Mouse (Mus musculus): ENCODE results near the gene Sin3b. TPM values are rescaled to one million over a fixed set of nuclear protein-coding genes. Genes with fewer than 3 reads are reported as not detected.
"Not testable (repeated sequence)": the region's sequence is repeated elsewhere in the genome, so short reads cannot be mapped to it uniquely, and the experiment has no call there.

Sin3b gene
- 145 and 153 TPM in 2 replicates for polyA plus RNA-seq (2016; fragmentation: Nextera tagmentation; extraction: Ambion mirVana)

DNA sequence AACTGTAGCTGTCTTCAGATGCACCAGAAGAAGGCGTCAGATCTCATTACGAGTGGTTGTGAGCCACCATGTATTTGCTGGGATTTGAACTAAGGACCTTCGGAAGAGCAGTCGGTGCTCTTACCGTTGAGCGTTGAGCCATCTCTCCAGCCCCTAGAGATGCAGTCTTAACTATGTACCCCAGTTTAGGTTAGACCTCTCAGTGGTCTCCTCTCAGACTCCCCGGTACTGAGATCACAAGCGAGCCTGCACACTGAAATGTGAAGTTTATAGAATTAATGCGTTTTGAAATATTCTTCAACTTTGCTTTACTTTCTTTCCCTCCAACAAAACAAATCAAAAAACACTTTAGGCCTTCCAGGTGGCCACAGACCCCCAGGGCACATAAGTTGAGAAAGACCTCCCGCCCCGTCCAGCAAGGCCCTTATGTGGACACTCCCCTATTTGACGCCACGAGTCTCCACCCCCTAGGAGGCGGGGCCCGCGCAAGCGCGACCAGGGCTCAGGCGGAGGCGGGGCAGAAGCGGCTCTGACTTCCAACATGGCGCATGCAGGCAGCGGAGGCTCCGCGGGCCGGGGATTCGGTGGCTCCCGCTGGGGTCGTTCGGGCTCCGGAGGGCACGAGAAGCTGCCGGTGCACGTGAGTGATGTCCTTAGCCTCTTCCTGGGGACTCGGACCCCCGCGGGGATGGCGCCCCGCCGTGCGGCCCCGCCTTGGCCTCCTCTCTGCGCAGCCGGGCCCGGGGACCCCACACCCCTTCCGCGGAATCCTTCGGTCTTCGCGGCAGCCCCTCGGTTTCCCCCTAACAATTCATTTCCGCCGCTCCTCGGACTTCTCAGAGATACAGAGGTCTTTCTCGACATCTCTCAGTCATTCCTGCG is at the start of gene Sin3b:
TSS of gene Sin3b (plus strand) at position 517 of the 882 bp plus-strand sequence.
- 14% methylated on average over 56 of the region's 56 CpGs for WGBS
- no peaks in the 10 kb centered on the region for H3K9me3 ChIP-seq (replicated peaks)
- H3K36me3 ChIP-seq: peaks cover 35% of the 10 kb centered on the region
- H3K4me1 ChIP-seq: peaks cover 10% of the 10 kb centered on the region
- DNase-seq (ENCODE audit: low spot score): peak; percentile 94
- H3K4me3 ChIP-seq: peak within 1 kb of the TSS; percentile 99
- H3K27ac ChIP-seq: peak within 1 kb of the TSS; percentile 94
- H3K27me3 ChIP-seq (ENCODE audit: low read depth, poor library complexity, severe bottlenecking): no peaks in the 10 kb centered on the region

DNA sequence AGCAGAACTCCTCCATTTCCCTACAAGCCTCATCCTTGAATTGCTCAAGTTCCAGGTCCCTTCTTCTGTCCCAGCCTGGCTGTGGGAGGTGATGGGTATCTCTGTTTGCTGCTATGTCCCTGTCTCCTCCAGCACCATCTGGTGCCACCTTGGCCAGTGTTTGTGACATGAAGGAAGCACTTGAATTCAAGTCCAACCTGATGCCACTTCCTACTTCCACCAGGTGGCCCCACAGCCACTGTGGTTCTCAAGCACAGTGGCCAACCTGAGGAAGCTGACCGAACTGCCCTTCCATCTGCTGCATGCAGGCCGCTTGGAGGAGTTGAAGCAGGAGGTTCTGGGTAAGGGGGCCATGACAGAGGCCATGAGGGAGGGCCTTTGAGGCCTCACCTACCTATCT is 48.9 kb upstream of the Sin3b start:
- H3K36me3 ChIP-seq: no peaks in the 10 kb centered on the region
- no peaks in the 10 kb centered on the region for H3K4me1 ChIP-seq

DNA sequence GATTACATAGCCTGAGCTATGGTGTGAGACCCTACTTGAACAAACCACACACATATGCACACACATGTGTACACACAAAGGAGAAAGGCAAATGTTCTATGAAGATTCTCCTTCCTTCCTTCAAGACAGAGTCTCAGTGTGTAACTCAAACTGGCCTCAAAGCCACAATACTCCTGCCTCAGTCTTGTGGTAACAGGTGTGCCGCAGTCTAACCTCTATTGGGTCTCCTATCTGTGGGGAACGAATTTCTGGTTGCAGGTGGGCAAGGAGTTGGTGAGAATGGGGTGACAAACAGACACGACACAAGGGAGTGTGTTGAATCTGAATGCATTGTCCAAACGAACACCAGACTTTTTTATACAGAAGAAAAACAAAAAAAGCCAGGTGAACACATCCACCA is 46.6 kb upstream of the Sin3b start:
- no peak overlapping the region for H3K4me3 ChIP-seq
- DNase-seq (ENCODE audit: low spot score): no peak
- no peak overlapping the region for H3K27ac ChIP-seq
- WGBS: 73% methylated on average over 4 of the region's 4 CpGs
- no peaks in the 10 kb centered on the region for H3K9me3 ChIP-seq (replicated peaks)
- H3K4me1 ChIP-seq: no peaks in the 10 kb centered on the region
- H3K36me3 ChIP-seq: no peaks in the 10 kb centered on the region
- no peaks in the 10 kb centered on the region for H3K27me3 ChIP-seq (ENCODE audit: low read depth, poor library complexity, severe bottlenecking)

More for the DNA sequence above, 48.9 kb upstream of the Sin3b start:
- Histone ChIP-seq H3K27me3 (ENCODE audit: low read depth, poor library complexity, severe bottlenecking) (no peaks in the 10 kb centered on the region), H3K4me3 (no peak overlapping the region), H3K9me3 (replicated peaks) (no peaks in the 10 kb centered on the region), H3K27ac (no peak overlapping the region)
- DNase-seq (ENCODE audit: low spot score): no peak
- 79% methylated on average over 2 of the region's 2 CpGs for WGBS

DNA sequence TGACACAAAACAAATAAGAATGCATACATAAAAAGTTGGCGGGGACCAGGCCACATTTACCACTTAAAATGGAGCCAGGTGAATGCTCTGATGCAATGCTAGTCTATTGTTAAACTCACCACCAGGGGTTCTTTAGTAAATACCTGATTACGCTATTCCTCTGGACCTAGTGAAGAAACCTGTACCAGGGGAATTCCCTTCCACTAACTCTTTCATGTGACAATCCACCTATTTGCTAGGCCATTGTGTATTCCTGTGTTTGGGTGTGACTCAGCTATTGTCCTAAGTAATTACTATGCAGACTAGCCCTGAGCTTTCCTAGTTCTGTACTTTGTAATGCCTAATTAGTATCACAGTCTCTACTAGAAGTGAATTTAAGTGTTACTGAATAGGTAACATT is 46.2 kb upstream of the Sin3b start:
- not testable (repeated sequence) for H3K27ac ChIP-seq; H3K4me3 ChIP-seq; H3K4me1 ChIP-seq; H3K36me3 ChIP-seq; H3K27me3 ChIP-seq (ENCODE audit: low read depth, poor library complexity, severe bottlenecking); DNase-seq (ENCODE audit: low spot score); H3K9me3 ChIP-seq (replicated peaks)
- 69% methylated on average over 2 of the region's 2 CpGs for WGBS

DNA sequence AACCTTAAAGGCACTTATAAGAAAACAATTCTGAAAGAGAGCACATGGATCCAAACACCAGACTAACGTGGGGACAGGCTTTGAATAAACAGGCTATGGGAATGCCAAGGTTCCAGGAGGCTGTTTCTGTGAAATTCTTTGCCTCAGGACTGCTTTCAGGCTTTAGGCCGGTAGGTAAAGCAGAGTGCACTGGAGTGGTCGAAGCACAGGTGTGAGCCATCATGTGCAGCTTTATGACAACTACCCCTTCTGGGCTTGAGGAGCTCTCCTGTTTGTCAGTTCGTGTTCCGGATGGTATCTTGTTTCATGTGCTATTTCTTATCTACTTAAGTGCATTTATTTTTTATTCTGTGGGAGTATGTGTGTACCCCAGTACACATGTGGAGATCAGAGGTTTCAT is 45.8 kb upstream of the Sin3b start:
- H3K27me3 ChIP-seq (ENCODE audit: low read depth, poor library complexity, severe bottlenecking): no peaks in the 10 kb centered on the region
- H3K4me3 ChIP-seq: no peak overlapping the region
- H3K27ac ChIP-seq: no peak overlapping the region
- H3K4me1 ChIP-seq: no peaks in the 10 kb centered on the region
- WGBS: 75% methylated on average over 5 of the region's 5 CpGs
- DNase-seq (ENCODE audit: low spot score): no peak
- no peaks in the 10 kb centered on the region for H3K9me3 ChIP-seq (replicated peaks)
- H3K36me3 ChIP-seq: no peaks in the 10 kb centered on the region

DNA sequence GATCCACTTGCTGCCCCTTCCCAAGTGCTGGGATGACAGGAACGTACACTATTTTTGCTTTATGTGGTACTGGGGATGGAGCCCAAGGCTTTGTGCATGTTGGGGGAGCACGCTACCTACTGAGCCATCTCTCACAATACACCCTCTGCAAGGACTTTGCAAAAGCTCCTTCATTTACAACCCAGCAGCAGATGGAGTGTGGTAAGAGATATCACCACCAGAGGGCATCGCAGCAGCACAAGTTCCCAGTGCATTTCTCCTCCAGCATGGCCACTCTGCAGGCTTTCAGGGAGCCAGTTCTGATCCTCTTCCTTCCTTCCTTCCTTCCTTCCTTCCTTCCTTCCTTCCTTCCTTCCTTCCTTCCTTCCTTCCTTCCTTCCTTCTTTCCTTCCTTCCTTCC is 43.0 kb upstream of the Sin3b start:
- DNase-seq (ENCODE audit: low spot score): peak; percentile 69
- 13% methylated on average over 3 of the region's 3 CpGs for WGBS
- H3K27ac ChIP-seq: no peak overlapping the region

DNA sequence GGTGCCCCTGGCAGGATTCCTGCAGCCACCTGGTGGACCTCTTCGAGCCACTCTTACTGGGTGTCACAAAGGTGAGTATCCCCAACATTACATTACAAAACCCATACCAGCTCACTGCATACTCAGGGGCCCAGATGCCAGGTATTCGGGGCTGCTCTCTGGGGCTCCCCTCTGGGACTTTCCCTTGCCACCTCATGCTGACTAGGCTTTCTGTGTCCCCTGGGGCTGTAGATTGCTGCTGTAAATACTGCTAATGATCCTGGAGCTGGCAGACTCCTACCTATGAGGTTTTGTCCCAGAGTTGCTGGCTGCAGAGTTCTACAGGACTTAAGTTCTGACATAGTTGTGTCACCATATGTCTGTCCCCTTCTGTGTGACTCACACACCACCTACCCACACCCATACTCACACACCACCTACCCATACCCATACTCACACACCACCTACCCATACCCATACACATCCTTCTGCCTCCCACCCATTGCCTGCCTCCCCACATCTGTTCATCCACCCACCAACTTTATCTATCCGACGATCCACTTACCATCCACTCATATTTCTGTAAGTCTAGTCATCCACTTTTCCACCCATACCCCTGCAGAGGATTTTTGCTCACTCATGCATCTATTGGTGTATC is 40.9 kb upstream of the Sin3b start:
- WGBS: 81% methylated on average over 4 of the region's 4 CpGs
- DNase-seq (ENCODE audit: low spot score): no peak

More for the DNA sequence above, 43.0 kb upstream of the Sin3b start:
- H3K27me3 ChIP-seq (ENCODE audit: low read depth, poor library complexity, severe bottlenecking): no peaks in the 10 kb centered on the region
- H3K9me3 ChIP-seq (replicated peaks): no peaks in the 10 kb centered on the region
- peaks cover 9% of the 10 kb centered on the region for H3K4me1 ChIP-seq
- no peak overlapping the region for H3K4me3 ChIP-seq
- no peaks in the 10 kb centered on the region for H3K36me3 ChIP-seq

DNA sequence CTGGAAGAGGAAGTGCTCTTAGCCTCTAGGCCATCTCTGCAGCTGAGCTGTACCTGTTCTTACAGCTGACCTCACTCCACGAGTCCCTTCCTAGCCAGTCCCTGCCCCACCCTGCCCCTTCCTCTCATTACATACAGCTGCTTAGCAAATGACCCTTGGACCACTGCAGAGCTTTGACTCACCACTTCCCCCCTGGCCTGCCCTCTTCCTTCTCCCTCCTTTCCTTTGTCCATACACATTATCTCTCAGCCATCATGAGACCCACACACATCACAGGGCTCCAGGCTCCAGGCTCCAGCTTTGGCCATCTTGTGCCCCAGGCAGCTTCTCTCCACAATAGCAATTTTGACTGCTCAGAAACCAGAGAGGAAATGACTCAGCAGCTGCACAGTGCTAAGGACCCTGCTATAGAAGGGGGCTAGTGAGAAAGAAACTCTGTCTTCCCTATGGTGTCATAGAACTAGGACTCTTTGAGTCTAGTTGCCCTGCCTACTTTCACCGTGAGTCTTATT is 40.0 kb upstream of the Sin3b start:
- Histone ChIP-seq H3K36me3 (no peaks in the 10 kb centered on the region), H3K27ac (0 out of 2 replicates have a peak overlapping the region, but pooled peaks have one; percentile 8), H3K27me3 (ENCODE audit: low read depth, poor library complexity, severe bottlenecking) (no peaks in the 10 kb centered on the region), H3K4me3 (no peak overlapping the region), H3K4me1 (peaks cover 9% of the 10 kb centered on the region), H3K9me3 (replicated peaks) (no peaks in the 10 kb centered on the region)
- WGBS: 51% methylated on average over 2 of the region's 2 CpGs
- DNase-seq (ENCODE audit: low spot score): no peak

More for the DNA sequence above, 40.9 kb upstream of the Sin3b start:
- H3K36me3 ChIP-seq: no peaks in the 10 kb centered on the region
- no peak overlapping the region for H3K4me3 ChIP-seq
- H3K27me3 ChIP-seq (ENCODE audit: low read depth, poor library complexity, severe bottlenecking): no peaks in the 10 kb centered on the region
- H3K27ac ChIP-seq: no peak overlapping the region
- H3K4me1 ChIP-seq: peaks cover 9% of the 10 kb centered on the region
- no peaks in the 10 kb centered on the region for H3K9me3 ChIP-seq (replicated peaks)

DNA sequence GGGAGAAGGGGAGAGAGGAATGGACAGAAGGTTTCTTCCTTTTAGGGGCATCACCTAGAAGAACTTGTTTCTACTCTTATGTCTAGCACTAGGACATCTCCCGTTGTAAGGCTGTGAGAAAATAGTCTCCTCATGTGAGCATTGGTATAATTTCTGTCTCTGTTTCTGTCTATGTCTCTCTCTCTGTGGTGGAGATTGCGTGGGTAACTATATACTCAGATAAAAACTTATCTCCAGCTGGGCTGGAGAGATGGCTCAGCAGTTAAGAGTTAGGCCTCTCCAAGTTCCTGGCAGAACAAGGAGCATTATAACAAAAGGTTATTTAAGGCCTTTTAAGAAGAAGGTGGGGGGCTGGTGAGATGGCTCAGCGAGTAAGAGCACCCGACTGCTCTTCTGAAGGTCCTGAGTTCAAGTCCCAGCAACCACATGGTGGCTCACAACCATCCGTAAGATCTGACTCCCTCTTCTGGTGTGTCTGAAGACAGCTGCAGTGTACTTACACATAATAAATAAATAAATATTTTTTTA is 39.4 kb upstream of the Sin3b start:
- not testable (repeated sequence) for DNase-seq (ENCODE audit: low spot score); H3K36me3 ChIP-seq; H3K4me1 ChIP-seq; H3K27me3 ChIP-seq (ENCODE audit: low read depth, poor library complexity, severe bottlenecking); H3K4me3 ChIP-seq; H3K27ac ChIP-seq; H3K9me3 ChIP-seq (replicated peaks)
- 94% methylated on average over 5 of the region's 5 CpGs for WGBS

DNA sequence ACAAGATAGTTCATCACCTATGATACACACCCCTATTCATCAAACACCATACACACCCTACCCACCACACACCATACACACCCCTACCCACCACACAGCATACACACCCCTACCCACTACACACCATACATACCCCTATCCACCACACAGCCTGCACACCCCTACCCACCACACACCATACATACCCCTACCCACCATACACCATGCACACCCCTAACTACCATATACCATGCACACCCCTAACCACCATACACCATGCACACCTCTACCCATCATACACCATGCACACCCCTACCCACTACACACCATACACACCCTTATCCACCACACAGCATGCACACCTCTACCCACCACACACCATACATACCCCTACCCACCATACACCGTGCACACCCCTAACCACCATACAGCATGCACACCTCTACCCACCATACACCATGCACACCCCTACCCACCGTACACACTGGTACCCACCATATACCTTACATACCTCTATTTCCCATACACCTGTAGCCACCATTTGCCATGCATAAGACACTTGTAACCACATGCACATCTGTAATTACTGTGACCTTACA is 24.6 kb upstream of the Sin3b start:
- Histone ChIP-seq H3K4me3 (no peak overlapping the region), H3K27me3 (ENCODE audit: low read depth, poor library complexity, severe bottlenecking) (no peaks in the 10 kb centered on the region), H3K27ac (no peak overlapping the region), H3K36me3 (no peaks in the 10 kb centered on the region), H3K4me1 (no peaks in the 10 kb centered on the region), H3K9me3 (replicated peaks) (no peaks in the 10 kb centered on the region)
- DNase-seq (ENCODE audit: low spot score): no peak
- 96% methylated on average over 2 of the region's 2 CpGs for WGBS

DNA sequence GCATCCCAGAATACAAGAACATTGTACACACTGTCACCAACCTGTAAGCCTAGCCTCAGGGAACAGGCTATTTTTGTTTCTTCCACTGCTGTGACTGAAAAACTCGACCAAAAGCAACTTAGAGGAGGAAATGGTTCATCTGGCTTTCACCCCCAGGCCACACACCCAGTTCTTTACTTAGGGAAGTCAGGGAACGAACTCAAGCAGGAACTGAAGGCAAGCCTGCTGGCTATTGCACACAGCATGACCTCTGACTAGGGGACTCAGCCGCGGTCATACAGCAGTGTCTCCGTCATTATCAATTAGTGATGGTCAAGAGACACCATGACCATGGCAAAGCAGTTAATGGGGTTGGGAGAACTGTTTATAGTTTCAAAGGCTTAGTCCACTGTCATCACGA is 10.5 kb upstream of the Sin3b start:
- Histone ChIP-seq H3K36me3 (no peaks in the 10 kb centered on the region), H3K9me3 (replicated peaks) (no peaks in the 10 kb centered on the region), H3K27me3 (ENCODE audit: low read depth, poor library complexity, severe bottlenecking) (no peaks in the 10 kb centered on the region), H3K4me3 (no peak overlapping the region), H3K27ac (no peak overlapping the region), H3K4me1 (0 out of 2 replicates have a peak, but pooled peaks cover 5% of the 10 kb centered on the region)
- WGBS: 67% methylated on average over 6 of the region's 6 CpGs
- no peak for DNase-seq (ENCODE audit: low spot score)

DNA sequence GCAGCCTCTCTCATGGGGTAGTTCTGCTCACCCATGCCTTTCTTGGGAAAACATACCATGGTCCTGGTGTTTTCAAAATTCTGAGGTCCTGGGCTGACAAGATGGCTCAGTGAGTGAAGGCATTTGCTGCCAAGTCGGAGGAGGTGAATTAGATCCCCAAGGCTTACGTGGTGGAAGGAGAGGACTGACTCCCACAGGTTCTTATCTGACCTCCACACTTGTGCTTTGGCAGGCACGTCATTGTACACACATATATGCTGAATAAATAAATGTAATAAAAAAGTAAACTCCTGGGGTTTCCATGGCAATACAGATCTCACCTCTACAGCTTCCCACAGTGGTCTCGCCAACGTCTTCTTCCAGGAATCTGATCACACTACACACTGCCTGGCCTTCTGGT is 6.5 kb upstream of the Sin3b start:
- 85% methylated on average over 5 of the region's 5 CpGs for WGBS
- H3K4me1 ChIP-seq: 0 out of 2 replicates have a peak, but pooled peaks cover 5% of the 10 kb centered on the region
- H3K36me3 ChIP-seq: no peaks in the 10 kb centered on the region
- H3K4me3 ChIP-seq: no peak overlapping the region
- H3K27ac ChIP-seq: no peak overlapping the region
- DNase-seq (ENCODE audit: low spot score): no peak
- no peaks in the 10 kb centered on the region for H3K9me3 ChIP-seq (replicated peaks)
- no peaks in the 10 kb centered on the region for H3K27me3 ChIP-seq (ENCODE audit: low read depth, poor library complexity, severe bottlenecking)

DNA sequence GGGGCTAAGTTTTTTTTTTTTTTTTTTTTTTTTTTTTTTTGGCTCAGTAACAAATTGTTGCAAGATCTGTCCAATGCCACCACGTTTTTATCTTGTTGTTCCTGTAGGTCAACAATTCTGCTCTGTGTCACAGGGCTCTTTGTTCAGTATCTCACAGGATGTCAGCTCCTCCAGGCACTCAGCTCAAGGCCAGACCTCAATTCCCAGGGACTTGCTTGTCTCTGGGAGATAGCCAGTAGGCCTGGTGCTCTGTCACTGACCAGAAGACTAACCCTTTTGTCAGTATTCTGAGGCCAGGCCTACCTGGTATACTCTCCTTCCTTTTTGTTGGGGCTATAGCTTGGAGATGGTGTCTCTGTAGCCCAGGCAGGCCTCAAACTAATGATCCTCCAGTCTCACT is 2.5 kb upstream of the Sin3b start:
- Histone ChIP-seq H3K27ac (no peak overlapping the region), H3K9me3 (replicated peaks) (no peaks in the 10 kb centered on the region), H3K27me3 (ENCODE audit: low read depth, poor library complexity, severe bottlenecking) (no peaks in the 10 kb centered on the region), H3K36me3 (peaks cover 11% of the 10 kb centered on the region), H3K4me3 (no peak overlapping the region), H3K4me1 (peaks cover 10% of the 10 kb centered on the region)
- no peak for DNase-seq (ENCODE audit: low spot score)
- WGBS: 45% methylated on average over 1 of the region's 1 CpGs
